Mouse (Mus musculus) heart, postnatal 0 days (tissue): ENCODE data around the gene Cnnm3.

Experiments
- CTCF ChIP-seq: IDR thresholded peaks from 2 replicates; pipeline ENCODE4 v1.5.1; 2016; ENCODE audit warnings: antibody characterized with exemption, control low read depth, low read depth
- EP300 ChIP-seq: IDR thresholded peaks from 2 replicates; pipeline ENCODE4 v1.6.1; 2016; ENCODE audit warnings: antibody characterized with exemption, low read depth

DNA sequence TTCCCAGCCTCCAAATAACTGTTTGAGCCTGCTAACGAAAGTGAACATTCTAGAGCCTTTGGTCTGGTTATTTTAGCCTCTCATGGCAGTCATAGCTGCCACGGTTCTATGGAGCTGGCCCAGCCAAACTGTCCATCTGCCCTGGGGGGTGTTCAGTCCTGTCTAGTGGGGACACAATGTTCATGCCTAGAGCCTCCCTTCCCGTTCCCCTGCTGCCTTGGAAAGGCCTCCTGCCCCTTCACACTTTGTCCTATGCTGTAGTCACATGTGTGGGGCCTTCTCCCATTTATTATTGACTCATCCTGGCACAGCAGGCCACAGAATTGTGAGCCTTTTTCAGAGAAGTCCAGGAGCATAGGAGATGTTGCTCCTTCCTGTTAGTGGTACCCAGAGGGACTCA is 6.6 kb downstream of the Cnnm3 start:
- no peak for TF ChIP-seq CTCF
- TF ChIP-seq EP300 = no peak
